Mouse (Mus musculus) spleen, adult 2 months (tissue): ENCODE results near the gene Ceacam1.
"Not testable (repeated sequence)": the region's sequence is repeated elsewhere in the genome, so short reads cannot be mapped to it uniquely, and the experiment has no call there.

Source experiments
- CTCF ChIP-seq: fragments of 200-500 bp; IDR thresholded peaks from 2 replicates; pipeline ENCODE4 v1.5.1; 2011; ENCODE audit warnings: mild to moderate bottlenecking, inconsistent platforms; ENCODE audit not compliant: insufficient read depth, insufficient read length, insufficient replicate concordance; ENCODE audit errors: extremely low read depth
- POLR2A ChIP-seq: fragments of 200-500 bp; IDR thresholded peaks from 2 replicates; pipeline ENCODE4 v1.6.1; 2011; ENCODE audit warnings: low read depth, low read length, inconsistent platforms

DNA sequence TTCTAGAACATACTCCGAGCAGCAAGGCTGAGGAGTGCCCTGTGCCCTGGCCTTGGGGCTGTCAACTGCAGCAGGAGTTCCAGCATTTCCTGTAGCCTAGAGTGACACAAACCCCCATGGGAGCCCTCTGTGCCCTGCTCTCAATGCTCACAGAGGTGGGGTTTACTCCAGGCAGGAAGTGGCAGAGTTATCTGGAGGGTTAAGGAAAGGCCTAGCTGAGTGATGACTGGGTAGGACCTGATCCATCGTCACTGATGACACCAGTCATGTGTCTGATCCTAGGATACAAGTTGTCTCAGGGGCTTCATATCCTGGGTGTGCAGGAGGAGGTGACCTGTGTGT lies 320 bp upstream of the Ceacam1 start:
- not testable (repeated sequence) for TF ChIP-seq POLR2A, CTCF
